Mouse (Mus musculus) spleen, adult 2 months (tissue): Measurements from ENCODE around the gene Patl1.
"Not testable (repeated sequence)": the region's sequence is repeated elsewhere in the genome, so short reads cannot be mapped to it uniquely, and the experiment has no call there.

Source experiments
- CTCF ChIP-seq: fragments of 200-500 bp; IDR thresholded peaks from 2 replicates; pipeline ENCODE4 v1.5.1; 2011; ENCODE audit warnings: mild to moderate bottlenecking, inconsistent platforms; ENCODE audit not compliant: insufficient read depth, insufficient read length, insufficient replicate concordance; ENCODE audit errors: extremely low read depth
- POLR2A ChIP-seq: fragments of 200-500 bp; IDR thresholded peaks from 2 replicates; pipeline ENCODE4 v1.6.1; 2011; ENCODE audit warnings: low read depth, low read length, inconsistent platforms

DNA sequence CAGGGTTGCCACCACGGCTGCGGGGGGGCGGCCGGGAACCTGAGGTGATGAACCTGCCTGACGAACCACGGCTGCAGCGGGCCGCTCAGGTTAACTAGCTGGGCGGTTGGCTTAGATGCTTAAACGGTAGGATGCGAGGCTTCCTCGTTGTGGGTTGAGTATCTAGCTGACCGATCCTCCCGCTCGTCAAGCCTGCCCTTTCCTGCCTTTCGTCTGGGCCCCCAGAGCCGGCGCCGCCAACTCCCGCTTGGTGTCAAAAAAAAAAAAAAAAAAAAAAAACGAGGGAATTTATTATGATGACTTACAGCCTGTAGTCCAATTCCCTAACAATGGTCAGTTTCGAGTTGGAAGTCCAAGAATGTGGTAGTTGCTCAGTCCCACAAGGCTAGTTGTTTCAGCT, 33.8 kb upstream of the Patl1 start:
- not testable (repeated sequence) for TF ChIP-seq CTCF, POLR2A
